Mouse (Mus musculus): ENCODE results near the gene Gm11011. TPM values are rescaled to one million over a fixed set of nuclear protein-coding genes. Genes with fewer than 3 reads are reported as not detected.

Gm11011 gene
- polyA plus RNA-seq, 1 experiment from 2014 or later, result not detected

- WGBS (ENCODE audit: insufficient replicate concordance), result 61% methylated on average over 11 of the region's 12 CpGs
- no peak for DNase-seq
- no peaks in the 10 kb centered on the region for H3K27me3 ChIP-seq
Observed at GRCm38 (mm10) chr2:169585631-169586285, 1.8 kb downstream of the Gm11011 start.

GRCm38 (mm10) chr2:169584745-169585456 lies 2.6 kb downstream of the Gm11011 start:
- no peaks in the 10 kb centered on the region for H3K4me1 ChIP-seq (replicated peaks)
- no peaks in the 10 kb centered on the region for H3K9me3 ChIP-seq (replicated peaks)
- H3K27me3 ChIP-seq, result no peaks in the 10 kb centered on the region
- H3K4me2 ChIP-seq, result no peak overlapping the region
- no peak overlapping the region for H3K4me3 ChIP-seq (replicated peaks)
- H3K27ac ChIP-seq, result no peak overlapping the region
- no peak overlapping the region for H3K9ac ChIP-seq
- DNase-seq, result no peak
- WGBS (ENCODE audit: insufficient replicate concordance), result 76% methylated on average over 15 of the region's 15 CpGs
- no peaks in the 10 kb centered on the region for H3K36me3 ChIP-seq
- ATAC-seq (ENCODE audit: low read depth), result no peak

More at GRCm38 (mm10) chr2:169585631-169586285, 1.8 kb downstream of the Gm11011 start:
- H3K9me3 ChIP-seq (replicated peaks), result no peaks in the 10 kb centered on the region
- ATAC-seq (ENCODE audit: low read depth), result no peak
- H3K4me3 ChIP-seq (replicated peaks), result no peak overlapping the region
- no peaks in the 10 kb centered on the region for H3K36me3 ChIP-seq
- no peak overlapping the region for H3K4me2 ChIP-seq
- no peak overlapping the region for H3K9ac ChIP-seq
- no peak overlapping the region for H3K27ac ChIP-seq
- H3K4me1 ChIP-seq (replicated peaks), result no peaks in the 10 kb centered on the region

GRCm38 (mm10) chr2:169583476-169583875 lies 4.1 kb downstream of the Gm11011 start:
- Histone ChIP-seq H3K27ac (no peak overlapping the region), H3K4me2 (no peak overlapping the region), H3K36me3 (no peaks in the 10 kb centered on the region), H3K27me3 (no peaks in the 10 kb centered on the region), H3K9ac (no peak overlapping the region), H3K4me1 (replicated peaks) (no peaks in the 10 kb centered on the region), H3K4me3 (replicated peaks) (no peak overlapping the region), H3K9me3 (replicated peaks) (no peaks in the 10 kb centered on the region)
- no peak for ATAC-seq (ENCODE audit: low read depth)
- no peak for DNase-seq
- WGBS (ENCODE audit: insufficient replicate concordance), result 64% methylated on average over 3 of the region's 3 CpGs

GRCm38 (mm10) chr2:169577508-169578196 lies 9.9 kb downstream of the Gm11011 start:
- Histone ChIP-seq H3K9me3 (replicated peaks) (no peaks in the 10 kb centered on the region), H3K4me3 (replicated peaks) (no peak overlapping the region), H3K9ac (no peak overlapping the region), H3K4me1 (replicated peaks) (no peaks in the 10 kb centered on the region), H3K36me3 (no peaks in the 10 kb centered on the region), H3K27me3 (no peaks in the 10 kb centered on the region), H3K27ac (no peak overlapping the region), H3K4me2 (no peak overlapping the region)
- no peak for ATAC-seq (ENCODE audit: low read depth)
- no peak for DNase-seq
- WGBS (ENCODE audit: insufficient replicate concordance), result 69% methylated on average over 7 of the region's 7 CpGs

- no peaks in the 10 kb centered on the region for H3K36me3 ChIP-seq
- no peaks in the 10 kb centered on the region for H3K4me1 ChIP-seq (replicated peaks)
- no peak overlapping the region for H3K27ac ChIP-seq
- no peak for DNase-seq
- H3K4me2 ChIP-seq, result no peak overlapping the region
- H3K4me3 ChIP-seq (replicated peaks), result no peak overlapping the region
- no peaks in the 10 kb centered on the region for H3K27me3 ChIP-seq
- 68% methylated on average over 10 of the region's 10 CpGs for WGBS (ENCODE audit: insufficient replicate concordance)
- ATAC-seq (ENCODE audit: low read depth), result no peak
- H3K9ac ChIP-seq, result no peak overlapping the region
- H3K9me3 ChIP-seq (replicated peaks), result 0 out of 2 replicates have a peak, but pooled peaks cover 3% of the 10 kb centered on the region
Observed at GRCm38 (mm10) chr2:169570063-169570462, 17.5 kb downstream of the Gm11011 start.

GRCm38 (mm10) chr2:169566159-169566558 lies 21.4 kb downstream of the Gm11011 start:
- H3K9ac ChIP-seq, result no peak overlapping the region
- ATAC-seq (ENCODE audit: low read depth), result no peak
- 51% methylated on average over 4 of the region's 4 CpGs for WGBS (ENCODE audit: insufficient replicate concordance)
- H3K4me3 ChIP-seq (replicated peaks), result no peak overlapping the region
- H3K27ac ChIP-seq, result no peak overlapping the region
- DNase-seq, result no peak
- H3K4me1 ChIP-seq (replicated peaks), result no peaks in the 10 kb centered on the region
- no peaks in the 10 kb centered on the region for H3K36me3 ChIP-seq
- H3K4me2 ChIP-seq, result no peak overlapping the region
- no peaks in the 10 kb centered on the region for H3K27me3 ChIP-seq
- 0 out of 2 replicates have a peak, but pooled peaks cover 3% of the 10 kb centered on the region for H3K9me3 ChIP-seq (replicated peaks)

GRCm38 (mm10) chr2:169565751-169566150 lies 21.8 kb downstream of the Gm11011 start:
- 0 out of 2 replicates have a peak, but pooled peaks cover 3% of the 10 kb centered on the region for H3K9me3 ChIP-seq (replicated peaks)
- no peaks in the 10 kb centered on the region for H3K4me1 ChIP-seq (replicated peaks)
- H3K4me2 ChIP-seq, result no peak overlapping the region
- H3K36me3 ChIP-seq, result no peaks in the 10 kb centered on the region
- H3K9ac ChIP-seq, result no peak overlapping the region
- no peak overlapping the region for H3K27ac ChIP-seq
- H3K27me3 ChIP-seq, result no peaks in the 10 kb centered on the region
- ATAC-seq (ENCODE audit: low read depth) (no peak), DNase-seq (no peak)
- WGBS (ENCODE audit: insufficient replicate concordance), result 69% methylated on average over 7 of the region's 7 CpGs
- no peak overlapping the region for H3K4me3 ChIP-seq (replicated peaks)

GRCm38 (mm10) chr2:169545674-169546073 lies 41.9 kb downstream of the Gm11011 start:
- Histone ChIP-seq H3K4me1 (replicated peaks) (no peaks in the 10 kb centered on the region), H3K4me3 (replicated peaks) (no peak overlapping the region), H3K27me3 (no peaks in the 10 kb centered on the region), H3K4me2 (no peak overlapping the region), H3K9ac (no peak overlapping the region), H3K27ac (no peak overlapping the region), H3K9me3 (replicated peaks) (no peaks in the 10 kb centered on the region), H3K36me3 (no peaks in the 10 kb centered on the region)
- ATAC-seq (ENCODE audit: low read depth) (no peak), DNase-seq (no peak)
- WGBS (ENCODE audit: insufficient replicate concordance), result 79% methylated on average over 7 of the region's 7 CpGs

GRCm38 (mm10) chr2:169538906-169539305 lies 48.6 kb downstream of the Gm11011 start:
- H3K9ac ChIP-seq, result no peak overlapping the region
- H3K4me2 ChIP-seq, result no peak overlapping the region
- H3K9me3 ChIP-seq (replicated peaks), result no peaks in the 10 kb centered on the region
- no peak overlapping the region for H3K27ac ChIP-seq
- no peaks in the 10 kb centered on the region for H3K36me3 ChIP-seq
- H3K4me1 ChIP-seq (replicated peaks), result no peaks in the 10 kb centered on the region
- H3K4me3 ChIP-seq (replicated peaks), result no peak overlapping the region
- H3K27me3 ChIP-seq, result no peaks in the 10 kb centered on the region
- ATAC-seq (ENCODE audit: low read depth) (no peak), DNase-seq (no peak)
- WGBS (ENCODE audit: insufficient replicate concordance), result 56% methylated on average over 4 of the region's 4 CpGs

All from liver, embryonic 13.5 days (tissue).